Mouse (Mus musculus) megakaryocyte, embryonic 14.5 days (primary cell): Measurements from ENCODE around the gene Psg25.

Experiments
- FLI1 ChIP-seq: IDR thresholded peaks from 2 replicates; pipeline ENCODE4 v1.6.1; 2012; ENCODE audit warnings: low read length, inconsistent platforms, mixed read lengths
- GATA1 ChIP-seq: IDR thresholded peaks from 3 replicates; pipeline ENCODE4 v1.6.1; 2012; ENCODE audit warnings: mixed read lengths, low read length, inconsistent platforms, borderline replicate concordance

DNA sequence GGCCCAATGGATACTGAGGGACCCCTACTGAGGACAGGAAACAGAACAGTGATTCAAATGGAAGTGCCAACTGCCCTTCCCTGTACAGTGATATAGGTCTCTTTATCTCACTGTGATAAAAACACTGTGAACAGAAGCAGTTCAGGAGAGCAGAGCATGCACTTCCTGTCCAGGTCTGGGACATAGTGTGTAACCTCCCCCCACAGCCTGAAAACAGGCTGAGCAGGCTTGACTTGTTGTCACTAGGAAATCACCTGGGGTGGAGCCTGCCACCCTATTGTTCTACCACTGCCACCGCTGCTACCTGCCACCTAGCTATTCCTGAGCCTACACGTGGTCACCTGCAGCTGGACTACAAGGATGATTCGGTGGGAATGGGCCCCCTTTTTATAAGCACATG, 1.4 kb upstream of the Psg25 start:
- TF ChIP-seq GATA1 (no peak), FLI1 (no peak)
